Mouse (Mus musculus) neural tube, embryonic 14.5 days (tissue): ENCODE measurements at regions not wholly inside any gene's neighbourhood (a gene's known extent, or its start where the extent isn't known, plus 50 kb on each side); places are given as distances from the start of the nearest gene placed in this dataset.

ENCODE experiments used
- ATAC-seq: fragments of 200-750 bp; cut with Nextera tagmentation; 2 replicates; pipeline ENCODE4 v1.8.0; 2017; ENCODE audit warnings: low read depth, mild to moderate bottlenecking, moderate TSS enrichment, moderate library complexity
- H3K27ac ChIP-seq: fragments of 300-500 bp; sonication (generic); 2 replicates; pipeline ENCODE4 v1.5.1; 2014; ENCODE audit warnings: low read depth, mild to moderate bottlenecking, control low read depth, low read length, moderate library complexity, mixed read lengths
- H3K27me3 ChIP-seq: fragments of 300-500 bp; sonication (generic); 2 replicates; pipeline ENCODE4 v1.6.1; 2014; ENCODE audit warnings: low read length; ENCODE audit not compliant: control insufficient read depth, insufficient read depth
- H3K36me3 ChIP-seq: fragments of 300-500 bp; sonication (generic); 2 replicates; pipeline ENCODE4 v1.6.1; 2014; ENCODE audit warnings: low read length, mixed read lengths; ENCODE audit not compliant: control insufficient read depth, insufficient read depth
- H3K4me1 ChIP-seq: fragments of 300-500 bp; sonication (generic); 2 replicates; pipeline ENCODE4 v1.6.1; 2014; ENCODE audit warnings: low read length; ENCODE audit not compliant: control insufficient read depth, insufficient read depth
- H3K4me2 ChIP-seq: fragments of 300-500 bp; sonication (generic); 2 replicates; pipeline ENCODE4 v1.6.1; 2014; ENCODE audit warnings: mild to moderate bottlenecking, low read depth, low read length, control low read depth
- H3K4me3 ChIP-seq: fragments of 300-500 bp; sonication (generic); 2 replicates; pipeline ENCODE4 v1.5.1; 2014; ENCODE audit warnings: low read depth, low read length, control low read depth, mixed read lengths
- H3K9ac ChIP-seq: fragments of 300-500 bp; sonication (generic); replicated peaks from 2 replicates; pipeline ENCODE4 v1.6.1; 2014; ENCODE audit warnings: low read depth, mild to moderate bottlenecking, control low read depth, low read length, mixed read lengths
- H3K9me3 ChIP-seq: fragments of 300-500 bp; sonication (generic); 2 replicates; pipeline ENCODE4 v1.6.1; 2016; ENCODE audit warnings: low read length; ENCODE audit not compliant: control insufficient read depth
- WGBS: fragments of 180-500 bp; shearing (Covaris S2); extraction: QIAGEN DNeasy Blood & Tissue Kit; methylation state at CpG from one replicate; pipeline ENCODE4 v1.1.7; 2014; 5-methylcytosine and 5-hydroxymethylcytosine counted together

DNA sequence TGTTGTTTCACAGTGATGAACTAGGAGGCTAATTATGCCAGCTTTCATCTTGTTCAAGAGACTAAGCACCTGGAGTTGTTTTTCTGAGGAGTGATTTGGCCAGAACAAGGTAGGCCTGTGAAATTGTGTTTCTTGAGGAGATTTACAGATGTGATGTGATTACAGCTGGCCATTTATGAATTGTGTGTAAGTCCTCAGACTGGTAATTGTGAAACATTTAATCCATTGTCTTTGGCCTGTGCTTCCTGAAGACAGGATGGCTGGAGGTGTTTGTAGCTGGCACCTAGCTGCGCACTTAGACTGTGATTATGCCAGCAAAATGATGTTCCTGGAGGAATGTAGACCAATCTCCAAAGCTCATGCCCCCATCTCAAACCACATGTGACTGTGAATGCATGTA is 150.7 kb upstream of the Rasa1 start:
- WGBS, result 97% methylated on average over 1 of the region's 1 CpGs
- Histone ChIP-seq H3K9me3 (no peaks in the 10 kb centered on the region), H3K4me3 (no peak overlapping the region), H3K27ac (no peak overlapping the region), H3K4me1 (no peaks in the 10 kb centered on the region), H3K27me3 (no peaks in the 10 kb centered on the region), H3K9ac (no peak overlapping the region), H3K4me2 (no peak overlapping the region), H3K36me3 (no peaks in the 10 kb centered on the region)
- no peak for ATAC-seq

DNA sequence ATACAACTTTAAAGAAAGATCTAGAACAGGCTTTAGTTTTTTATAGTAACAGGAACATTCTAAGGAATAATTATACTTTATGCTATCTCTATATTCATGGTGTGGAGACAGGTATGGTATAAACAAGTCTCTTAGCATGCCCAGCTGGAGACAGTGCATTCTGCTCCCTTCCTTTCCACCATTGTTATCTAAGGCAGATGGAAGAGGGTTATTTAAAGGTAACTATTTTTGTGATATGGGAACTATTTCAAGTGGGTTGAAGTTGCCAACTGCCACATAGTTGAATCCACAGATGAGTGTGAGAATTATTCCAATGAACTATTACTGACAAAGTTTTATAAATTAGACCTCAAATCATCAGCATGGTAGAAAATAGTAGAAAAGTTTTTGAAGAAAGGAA is 148.9 kb upstream of the Rasa1 start:
- Histone ChIP-seq H3K27me3 (no peaks in the 10 kb centered on the region), H3K4me2 (no peak overlapping the region), H3K9ac (no peak overlapping the region), H3K9me3 (no peaks in the 10 kb centered on the region), H3K4me3 (no peak overlapping the region), H3K36me3 (no peaks in the 10 kb centered on the region), H3K27ac (no peak overlapping the region), H3K4me1 (no peaks in the 10 kb centered on the region)
- no peak for ATAC-seq

DNA sequence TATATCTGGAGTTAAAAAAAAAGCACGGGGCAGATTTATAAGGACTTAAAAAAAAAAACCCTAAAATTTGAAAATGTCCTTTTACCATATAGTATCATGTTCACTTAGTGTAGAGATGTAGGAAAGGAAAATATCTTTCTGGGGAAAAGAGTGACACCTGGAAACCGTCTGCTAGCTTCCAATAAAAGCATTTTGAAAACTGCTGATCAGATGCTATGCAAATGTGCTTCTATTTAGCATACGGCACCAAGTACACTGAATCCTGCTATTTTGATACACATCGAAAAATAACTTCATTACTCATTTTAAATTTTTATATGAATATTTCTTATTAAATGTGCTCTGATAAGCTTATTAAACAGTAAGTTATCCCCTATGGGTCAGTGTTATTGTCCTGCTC is 148.1 kb upstream of the Rasa1 start:
- Histone ChIP-seq H3K27me3 (no peaks in the 10 kb centered on the region), H3K9ac (no peak overlapping the region), H3K36me3 (no peaks in the 10 kb centered on the region), H3K4me2 (no peak overlapping the region), H3K9me3 (no peaks in the 10 kb centered on the region), H3K27ac (no peak overlapping the region), H3K4me3 (no peak overlapping the region), H3K4me1 (no peaks in the 10 kb centered on the region)
- ATAC-seq, result no peak
- 86% methylated on average over 4 of the region's 4 CpGs for WGBS

DNA sequence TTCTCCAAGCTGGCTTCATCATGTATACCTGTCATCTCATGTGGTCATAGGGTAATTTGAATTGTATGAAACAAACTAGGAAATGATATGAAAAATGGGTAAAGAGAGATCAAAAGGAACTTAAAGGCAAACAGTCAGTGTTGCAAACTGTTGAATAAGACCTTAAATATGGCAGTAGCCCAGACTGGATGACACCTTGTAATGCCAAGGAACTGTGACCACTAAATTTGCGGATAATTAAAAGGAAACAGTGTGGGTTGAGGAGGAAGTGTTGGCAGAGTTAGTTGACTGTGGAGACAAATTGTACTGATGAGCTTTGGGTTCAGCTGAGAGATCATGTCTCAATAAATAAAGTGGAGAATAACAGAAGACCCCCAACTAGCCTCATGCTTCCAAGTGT is 147.3 kb upstream of the Rasa1 start:
- H3K27me3 ChIP-seq, result no peaks in the 10 kb centered on the region
- H3K27ac ChIP-seq, result no peak overlapping the region
- no peak for ATAC-seq
- H3K4me3 ChIP-seq, result no peak overlapping the region
- H3K36me3 ChIP-seq, result no peaks in the 10 kb centered on the region
- no peaks in the 10 kb centered on the region for H3K9me3 ChIP-seq
- no peak overlapping the region for H3K9ac ChIP-seq
- H3K4me2 ChIP-seq, result no peak overlapping the region
- WGBS, result 89% methylated on average over 1 of the region's 1 CpGs
- no peaks in the 10 kb centered on the region for H3K4me1 ChIP-seq

DNA sequence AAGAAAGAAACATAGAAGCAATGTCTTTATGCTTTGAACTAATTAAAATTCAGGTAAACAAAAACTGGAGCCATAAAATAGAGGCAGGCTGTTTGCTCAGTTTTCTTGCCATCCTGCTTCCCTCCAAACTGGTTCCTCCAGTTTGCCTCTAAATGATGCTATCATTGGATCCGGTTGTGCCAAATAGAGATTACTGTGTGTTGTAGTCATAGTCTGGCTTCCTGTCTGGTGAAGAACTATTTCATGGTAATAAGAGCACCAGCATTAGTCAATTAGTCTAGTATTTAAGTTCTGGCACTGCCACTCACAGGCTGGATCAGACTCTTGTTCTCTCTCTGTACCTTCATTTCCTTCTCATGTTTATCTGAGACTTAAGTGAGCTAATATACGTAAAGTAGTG is 141.9 kb upstream of the Rasa1 start:
- no peaks in the 10 kb centered on the region for H3K27me3 ChIP-seq
- no peak overlapping the region for H3K4me3 ChIP-seq
- no peaks in the 10 kb centered on the region for H3K36me3 ChIP-seq
- H3K9me3 ChIP-seq, result no peaks in the 10 kb centered on the region
- no peak for ATAC-seq
- no peak overlapping the region for H3K9ac ChIP-seq
- no peak overlapping the region for H3K27ac ChIP-seq
- H3K4me2 ChIP-seq, result no peak overlapping the region
- no peaks in the 10 kb centered on the region for H3K4me1 ChIP-seq
- WGBS, result 92% methylated on average over 2 of the region's 2 CpGs

DNA sequence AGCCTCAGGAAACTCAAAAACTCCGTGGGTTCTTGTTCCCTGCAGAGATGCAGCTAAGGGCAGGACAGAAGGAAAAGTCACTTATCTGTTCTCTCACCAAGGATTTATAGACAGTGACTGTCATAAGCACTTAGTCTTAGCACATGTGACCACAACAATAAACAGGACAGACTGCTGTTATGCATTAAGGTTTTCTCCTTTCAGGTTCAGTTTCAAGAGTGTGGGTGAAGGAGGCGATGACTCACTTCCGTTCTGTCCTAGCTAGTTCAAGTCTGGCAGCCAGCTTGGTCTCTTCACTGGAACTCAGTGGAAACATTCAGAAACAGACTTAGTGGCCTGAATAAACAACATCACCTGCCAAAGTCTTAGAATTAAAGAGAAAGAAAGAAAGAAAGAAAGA is 141.1 kb upstream of the Rasa1 start:
- Histone ChIP-seq H3K9me3 (no peaks in the 10 kb centered on the region), H3K4me3 (no peak overlapping the region), H3K27me3 (no peaks in the 10 kb centered on the region), H3K4me1 (no peaks in the 10 kb centered on the region), H3K9ac (no peak overlapping the region), H3K36me3 (no peaks in the 10 kb centered on the region), H3K4me2 (no peak overlapping the region), H3K27ac (no peak overlapping the region)
- WGBS, result 86% methylated on average over 3 of the region's 3 CpGs
- no peak for ATAC-seq

DNA sequence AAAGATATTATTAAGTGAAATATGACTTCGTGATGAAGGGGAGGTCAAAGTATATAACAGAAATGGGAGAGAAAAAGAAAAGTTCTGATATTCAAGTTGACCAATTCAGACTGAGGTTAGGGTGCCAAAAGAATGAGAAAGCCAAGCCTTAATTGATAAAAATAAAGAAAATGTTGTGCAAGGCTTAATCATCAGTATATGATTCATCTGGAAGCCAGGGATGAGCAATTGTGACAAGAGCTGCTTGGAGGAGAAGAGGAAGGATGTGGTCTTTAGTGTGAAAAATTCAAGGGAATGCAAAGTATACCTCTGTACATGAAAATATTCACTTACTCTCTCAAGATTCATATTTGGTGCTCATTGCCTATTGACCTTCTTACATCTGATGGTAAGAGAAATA is 129.7 kb upstream of the Rasa1 start:
- Histone ChIP-seq H3K27me3 (no peaks in the 10 kb centered on the region), H3K4me2 (no peak overlapping the region), H3K9me3 (no peaks in the 10 kb centered on the region), H3K36me3 (no peaks in the 10 kb centered on the region), H3K9ac (no peak overlapping the region), H3K4me3 (no peak overlapping the region), H3K4me1 (no peaks in the 10 kb centered on the region), H3K27ac (no peak overlapping the region)
- no peak for ATAC-seq
- 88% methylated on average over 1 of the region's 1 CpGs for WGBS

DNA sequence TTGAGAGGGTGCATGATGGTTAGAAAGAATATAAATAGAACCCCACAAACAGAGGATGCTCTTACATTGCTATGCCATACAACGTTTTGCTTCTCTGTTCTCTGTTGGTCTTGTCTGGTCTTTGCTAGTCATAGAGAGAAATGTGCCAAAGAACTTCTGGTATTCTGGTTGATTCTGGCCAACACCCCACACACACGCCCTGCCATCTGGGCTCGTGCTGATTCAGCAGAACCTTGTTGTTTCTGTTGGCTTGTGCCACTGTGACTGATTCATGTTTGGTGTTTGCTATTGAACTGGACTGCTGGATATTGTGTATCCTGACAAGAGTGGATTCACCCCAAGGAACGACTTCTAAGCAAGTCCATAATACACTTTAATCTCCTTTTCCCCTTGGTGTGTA is 126.0 kb upstream of the Rasa1 start:
- H3K9me3 ChIP-seq, result no peaks in the 10 kb centered on the region
- no peak overlapping the region for H3K27ac ChIP-seq
- no peaks in the 10 kb centered on the region for H3K27me3 ChIP-seq
- no peaks in the 10 kb centered on the region for H3K36me3 ChIP-seq
- H3K4me1 ChIP-seq, result no peaks in the 10 kb centered on the region
- no peak for ATAC-seq
- H3K4me3 ChIP-seq, result no peak overlapping the region
- WGBS, result 84% methylated on average over 4 of the region's 4 CpGs
- no peak overlapping the region for H3K4me2 ChIP-seq
- no peak overlapping the region for H3K9ac ChIP-seq

DNA sequence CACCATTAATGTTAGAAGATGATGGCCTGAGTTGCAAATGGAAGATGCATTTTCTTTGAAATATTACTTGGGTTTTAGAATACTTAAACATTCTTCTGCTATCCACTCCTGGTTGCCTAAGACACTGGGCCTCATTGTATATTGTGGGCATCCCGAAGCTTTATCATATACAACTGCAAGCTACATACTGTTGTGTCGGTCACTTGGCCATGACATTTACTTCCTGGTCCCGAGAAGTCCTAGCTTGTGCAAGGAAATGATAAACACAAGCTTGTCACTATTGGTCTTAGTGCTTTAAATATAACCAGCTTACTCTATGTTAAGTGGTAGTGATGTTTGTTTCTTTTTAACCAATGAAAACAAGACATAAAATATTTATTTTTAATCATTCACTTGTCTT is 122.4 kb upstream of the Rasa1 start:
- Histone ChIP-seq H3K9me3 (no peaks in the 10 kb centered on the region), H3K27me3 (no peaks in the 10 kb centered on the region), H3K4me2 (no peak overlapping the region), H3K4me3 (no peak overlapping the region), H3K36me3 (no peaks in the 10 kb centered on the region), H3K9ac (no peak overlapping the region), H3K27ac (no peak overlapping the region), H3K4me1 (no peaks in the 10 kb centered on the region)
- WGBS, result 88% methylated on average over 3 of the region's 3 CpGs
- no peak for ATAC-seq

DNA sequence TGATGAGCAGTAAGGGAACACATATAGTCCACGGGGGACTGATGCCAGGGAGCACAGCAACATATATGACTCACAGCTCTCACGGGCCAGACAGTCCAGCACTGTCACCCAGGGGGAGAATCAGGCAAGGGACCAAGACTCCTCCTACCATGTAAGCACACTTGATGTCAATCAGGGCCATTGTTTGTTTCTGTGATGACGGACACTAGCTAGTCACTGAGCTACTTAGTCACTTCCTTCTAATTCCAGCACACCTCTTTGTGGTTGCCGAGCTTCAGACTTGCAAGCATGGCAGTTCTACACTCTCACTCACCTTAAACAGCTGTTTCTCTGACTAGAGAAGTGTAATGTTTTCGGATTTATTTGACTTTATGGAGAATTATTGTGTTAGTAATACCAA is 109.9 kb upstream of the Rasa1 start:
- H3K36me3 ChIP-seq, result no peaks in the 10 kb centered on the region
- no peak overlapping the region for H3K4me3 ChIP-seq
- ATAC-seq, result no peak
- no peaks in the 10 kb centered on the region for H3K9me3 ChIP-seq
- no peak overlapping the region for H3K4me2 ChIP-seq
- H3K4me1 ChIP-seq, result no peaks in the 10 kb centered on the region
- no peaks in the 10 kb centered on the region for H3K27me3 ChIP-seq
- WGBS, result 81% methylated on average over 5 of the region's 5 CpGs
- no peak overlapping the region for H3K27ac ChIP-seq
- no peak overlapping the region for H3K9ac ChIP-seq
